Comparison of ENCODE assay signal across 11 mouse cellular contexts in the genomic region with DNA sequence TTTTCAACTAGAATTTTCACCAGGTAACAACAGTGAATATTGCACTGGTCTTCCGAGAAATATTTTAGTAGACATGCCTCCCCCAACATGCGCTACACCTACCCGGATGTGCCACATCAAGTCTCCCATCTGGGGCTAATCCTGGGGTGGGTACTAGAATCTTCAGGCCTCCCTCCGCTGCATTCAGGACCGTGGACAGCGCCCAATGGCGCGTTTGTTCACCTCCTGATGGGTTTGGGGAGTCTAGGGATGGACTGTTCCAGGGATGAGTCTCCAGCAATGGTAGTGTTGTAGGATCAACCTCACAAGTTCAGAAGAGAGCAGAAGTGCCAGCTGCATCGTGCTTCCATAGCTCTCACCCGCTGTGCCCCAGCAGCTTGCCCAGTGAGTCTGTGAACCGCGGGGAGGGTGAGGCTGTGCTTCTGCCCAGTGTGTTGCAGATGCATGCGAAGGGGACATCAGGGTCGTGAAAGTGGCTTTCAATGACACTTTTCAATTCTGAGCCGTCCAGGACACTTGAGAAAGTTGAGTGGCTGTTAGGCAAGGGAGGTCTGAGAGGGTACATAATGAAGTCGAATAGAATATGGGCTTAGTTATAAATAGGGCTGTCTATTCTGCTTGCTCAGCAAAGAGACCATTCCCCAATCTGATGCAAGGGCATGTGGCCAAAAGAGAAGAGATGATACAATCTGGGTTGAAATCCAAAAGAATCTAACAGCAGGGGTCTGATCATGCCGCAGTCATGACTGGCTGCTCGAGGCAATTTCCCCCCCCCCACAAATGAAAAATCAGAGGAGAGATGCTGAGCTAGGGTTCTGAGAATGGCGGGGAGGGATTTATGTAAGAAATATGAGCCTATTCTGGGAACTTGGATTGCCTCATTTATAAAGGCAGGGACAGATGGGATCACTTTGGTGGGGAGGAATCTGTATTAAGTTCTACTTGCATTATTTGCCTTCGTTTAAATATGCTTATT.
A peak's percentile ranks its signal among the peaks of the same experiment; 100 is the strongest.
DNase-seq lines count a peak whose midpoint lies in the region; ATAC-seq lines count a peak whose summit lies in the region.
"Had no signal": no experiment of that assay in that cellular context is flagged by ENCODE, and none has a peak within 500 bp of the region (broad histone marks: within the 10 kb centered on the region; RNA-seq: fewer than 3 reads in every experiment).

No protein-coding gene starts in this region.

- H3K4me3 ChIP-seq in heart, embryonic 12.5 days: no peak overlapping the region
- no peak overlapping the region for H3K4me3 ChIP-seq in hindbrain, embryonic 11.5 days (ENCODE audit: low read depth, low read length)

- H3K36me3 ChIP-seq in heart, embryonic 12.5 days: no peaks in the 10 kb centered on the region
- no peaks in the 10 kb centered on the region for H3K36me3 ChIP-seq in hindbrain, embryonic 11.5 days (ENCODE audit: control insufficient read depth, insufficient read depth, low read length)

- WGBS in heart, embryonic 12.5 days: 56% methylated on average over 20 of the region's 20 CpGs
- 62% methylated on average over 20 of the region's 20 CpGs for WGBS in hindbrain, embryonic 11.5 days

- DNase-seq in heart, postnatal 10 days: peak; percentile 4 to 34
- peak; percentile 4 for DNase-seq in ovary, postnatal 36 days (ENCODE audit: low spot score)
- DNase-seq in ovary, postnatal 10 days (ENCODE audit: low spot score): no peak
- peak; percentile 55 for DNase-seq in hindbrain, embryonic 11.5 days (ENCODE audit: low spot score)
- peak; percentile 5 for DNase-seq in yolk sac, embryonic 10.5 days (ENCODE audit: low spot score)
- DNase-seq in right cerebral cortex, adult 18-20 months: no peak
- no peak for DNase-seq in gastrocnemius, postnatal 25 days
- DNase-seq: cerebellum, adult 11-12 months had no signal

- H3K4me1 ChIP-seq in heart, embryonic 12.5 days (replicated peaks): no peaks in the 10 kb centered on the region
- H3K4me1 ChIP-seq in hindbrain, embryonic 11.5 days (replicated peaks; ENCODE audit: control insufficient read depth, insufficient read depth, low read length): no peaks in the 10 kb centered on the region

- intact Hi-C loops in heart, postnatal 10 days (cut with DNase I): no loop called here

- H3K9ac ChIP-seq in heart, embryonic 12.5 days: no peak overlapping the region
- no peak overlapping the region for H3K9ac ChIP-seq in hindbrain, embryonic 11.5 days (ENCODE audit: low read depth, low read length)

- no peak for ATAC-seq in heart, embryonic 12.5 days (ENCODE audit: insufficient number of reproducible peaks, low FRiP score)
- ATAC-seq in hindbrain, embryonic 11.5 days (ENCODE audit: low FRiP score): no peak

- H3K27ac ChIP-seq in heart, embryonic 12.5 days (ENCODE audit: poor library complexity, severe bottlenecking): no peak overlapping the region
- no peak overlapping the region for H3K27ac ChIP-seq in hindbrain, embryonic 11.5 days (ENCODE audit: low read depth, low read length)
- H3K27ac ChIP-seq: macrophage had no signal

- H3K4me2 ChIP-seq in heart, embryonic 12.5 days: no peak overlapping the region
- no peak overlapping the region for H3K4me2 ChIP-seq in hindbrain, embryonic 11.5 days (replicated peaks; ENCODE audit: low read depth, low read length)

- H3K9me3 ChIP-seq in heart, embryonic 12.5 days (replicated peaks): peaks cover 4% of the 10 kb centered on the region; the same call in 1 of the 2 replicates
- no peaks in the 10 kb centered on the region for H3K9me3 ChIP-seq in hindbrain, embryonic 11.5 days (ENCODE audit: control insufficient read depth, low read length)

- H3K27me3 ChIP-seq in heart, embryonic 12.5 days (replicated peaks): no peaks in the 10 kb centered on the region
- no peaks in the 10 kb centered on the region; the same call in 1 of the 2 replicates for H3K27me3 ChIP-seq in hindbrain, embryonic 11.5 days (ENCODE audit: control insufficient read depth, insufficient read depth, low read length)
- H3K27me3 ChIP-seq: CH12.LX had no signal

Comparison
In these comparisons a context has a peak if more than half of its experiments do, and no peak if none do; other contexts are left out.
1. DNase-seq: peak in heart, postnatal 10 days (2 of 2), ovary, postnatal 36 days (single experiment), hindbrain, embryonic 11.5 days (single experiment) and yolk sac, embryonic 10.5 days (single experiment); none in ovary, postnatal 10 days (single experiment), right cerebral cortex, adult 18-20 months (single experiment) and gastrocnemius, postnatal 25 days (single experiment).